Mouse (Mus musculus) CH12.LX (cell line): ENCODE data around the gene Anln. TPM values are rescaled to one million over a fixed set of nuclear protein-coding genes. Genes with fewer than 3 reads are reported as not detected.
A peak's percentile ranks its signal among the peaks of the same experiment; 100 is the strongest.

Source experiments
- DNase-seq: peaks from one replicate; pipeline ENCODE4 v3.0.0-alpha.2; 2013; ENCODE audit errors: extremely low read depth
- H3K27ac ChIP-seq: 2 replicates; pipeline ENCODE4 v1.5.1; 2012; ENCODE audit warnings: low read depth, mild to moderate bottlenecking, control low read depth, moderate library complexity; ENCODE audit not compliant: insufficient read depth
- H3K27me3 ChIP-seq: replicated peaks from 2 replicates; pipeline ENCODE3; 2012; ENCODE audit warnings: inconsistent platforms
- H3K36me3 ChIP-seq, 2 experiments: replicated peaks in 1 of 2; 2 replicates each; pipeline versions ENCODE3 to v1.6.1; 2012; ENCODE audit warnings: inconsistent platforms in 1 of 2, low read length in 1 of 2, mild to moderate bottlenecking in 1 of 2, mixed read lengths in 1 of 2, moderate library complexity in 1 of 2; ENCODE audit not compliant: control insufficient read depth in 1 of 2, insufficient read depth in 1 of 2
- H3K4me1 ChIP-seq, 2 experiments: 2 replicates each; pipeline ENCODE4 v1.6.1; 2012; ENCODE audit warnings: inconsistent platforms in 1 of 2, moderate library complexity in 1 of 2; ENCODE audit not compliant: insufficient read depth in 2 of 2, control insufficient read depth in 1 of 2
- H3K4me2 ChIP-seq: 2 replicates; pipeline ENCODE4 v1.6.1; 2012; ENCODE audit warnings: low read depth, mild to moderate bottlenecking, control low read depth; ENCODE audit not compliant: poor library complexity, insufficient read depth, severe bottlenecking
- H3K4me3 ChIP-seq, 3 experiments: fragments of 150-350 bp in 1 of 3; sonication (generic) in 1 of 3; replicated peaks in 1 of 3; 2 replicates each; pipeline versions ENCODE3 to v1.5.1; 2011 to 2012; ENCODE audit warnings: low read depth in 2 of 3, low read length in 2 of 3, mild to moderate bottlenecking in 2 of 3, moderate library complexity in 2 of 3, control low read depth in 1 of 3, improper control_type of control experiment in 1 of 3, inconsistent platforms in 1 of 3, mixed read lengths in 1 of 3; ENCODE audit not compliant: poor library complexity in 1 of 3
- H3K79me2 ChIP-seq: replicated peaks from 2 replicates; pipeline ENCODE4 v1.6.1; 2012; ENCODE audit warnings: mild to moderate bottlenecking, moderate library complexity; ENCODE audit not compliant: control insufficient read depth, poor library complexity, insufficient read depth, severe bottlenecking; ENCODE audit errors: extremely low read depth
- H3K9ac ChIP-seq: 2 replicates; pipeline ENCODE4 v1.6.1; 2012; ENCODE audit warnings: low read depth, mild to moderate bottlenecking, control low read depth, moderate library complexity; ENCODE audit not compliant: insufficient read depth
- H3K9me3 ChIP-seq: replicated peaks from 2 replicates; pipeline ENCODE3; 2012; ENCODE audit warnings: low read length, inconsistent platforms, mixed read lengths
- BHLHE40 ChIP-seq: IDR thresholded peaks from 2 replicates; pipeline ENCODE4 v1.6.1; 2011; ENCODE audit warnings: mild to moderate bottlenecking, low read depth, low read length, improper control_type of control experiment
- CHD1 ChIP-seq: IDR thresholded peaks from 2 replicates; pipeline ENCODE4 v1.6.1; 2012; ENCODE audit warnings: low read depth, low read length, improper control_type of control experiment, inconsistent platforms
- CHD2 ChIP-seq: IDR thresholded peaks from 2 replicates; pipeline ENCODE4 v1.6.1; 2011; ENCODE audit warnings: low read length, improper control_type of control experiment
- CTCF ChIP-seq, 2 experiments: IDR thresholded peaks in 1 of 2; conservative IDR thresholded peaks in 1 of 2; 2 replicates each; pipeline ENCODE4 v1.5.1; 2011 to 2012; ENCODE audit warnings: low read depth in 2 of 2, low read length in 2 of 2, improper control_type of control experiment in 1 of 2, inconsistent platforms in 1 of 2, mild to moderate bottlenecking in 1 of 2, moderate library complexity in 1 of 2
- E2F4 ChIP-seq: IDR thresholded peaks from 2 replicates; pipeline ENCODE4 v1.6.1; 2011; ENCODE audit warnings: low read depth, low read length, improper control_type of control experiment; ENCODE audit not compliant: insufficient replicate concordance
- ELF1 ChIP-seq: IDR thresholded peaks from 2 replicates; pipeline ENCODE4 v1.6.1; 2014; ENCODE audit warnings: low read depth, mild to moderate bottlenecking, inconsistent platforms, low read length, improper control_type of control experiment
- EP300 ChIP-seq: IDR thresholded peaks from 2 replicates; pipeline ENCODE4 v1.6.1; 2011; ENCODE audit warnings: low read length, improper control_type of control experiment
- ETS1 ChIP-seq: conservative IDR thresholded peaks from 2 replicates; pipeline ENCODE4 v1.6.1; 2012; ENCODE audit warnings: low read depth, mild to moderate bottlenecking, inconsistent platforms, low read length, improper control_type of control experiment, moderate library complexity
- GABPA ChIP-seq: IDR thresholded peaks from 2 replicates; pipeline ENCODE4 v1.6.1; 2012; ENCODE audit warnings: low read depth, low read length, improper control_type of control experiment, inconsistent platforms; ENCODE audit not compliant: insufficient replicate concordance
- HCFC1 ChIP-seq: IDR thresholded peaks from 2 replicates; pipeline ENCODE4 v1.6.1; 2012; ENCODE audit warnings: low read depth, mild to moderate bottlenecking, inconsistent platforms, low read length, improper control_type of control experiment
- IRF4 ChIP-seq: IDR thresholded peaks from 2 replicates; pipeline ENCODE4 v1.6.1; 2014; ENCODE audit warnings: low read depth, mild to moderate bottlenecking, inconsistent platforms, low read length, improper control_type of control experiment
- JUN ChIP-seq: IDR thresholded peaks from 2 replicates; pipeline ENCODE4 v1.6.1; 2011; ENCODE audit warnings: low read depth, mild to moderate bottlenecking, low read length, improper control_type of control experiment, moderate library complexity; ENCODE audit not compliant: insufficient read depth
- JUND ChIP-seq: conservative IDR thresholded peaks from 2 replicates; pipeline ENCODE4 v1.6.1; 2011; ENCODE audit warnings: low read depth, low read length, improper control_type of control experiment
- KAT2A ChIP-seq: IDR thresholded peaks from 2 replicates; pipeline ENCODE4 v1.6.1; 2012; ENCODE audit warnings: low read length, improper control_type of control experiment, inconsistent platforms; ENCODE audit not compliant: insufficient replicate concordance
- MAFK ChIP-seq: IDR thresholded peaks from 2 replicates; pipeline ENCODE4 v1.6.1; 2011; ENCODE audit warnings: low read length, improper control_type of control experiment; ENCODE audit not compliant: insufficient replicate concordance
- MAX ChIP-seq: IDR thresholded peaks from 2 replicates; pipeline ENCODE4 v1.6.1; 2011; ENCODE audit warnings: low read length, improper control_type of control experiment
- MAZ ChIP-seq: IDR thresholded peaks from 2 replicates; pipeline ENCODE4 v1.6.1; 2012; ENCODE audit warnings: low read depth, mild to moderate bottlenecking, inconsistent platforms, low read length, improper control_type of control experiment, moderate library complexity
- MEF2A ChIP-seq: IDR thresholded peaks from 2 replicates; pipeline ENCODE4 v1.6.1; 2014; ENCODE audit warnings: low read depth, mild to moderate bottlenecking, inconsistent platforms, low read length, improper control_type of control experiment, borderline replicate concordance
- MXI1 ChIP-seq: IDR thresholded peaks from 2 replicates; pipeline ENCODE4 v1.6.1; 2011; ENCODE audit warnings: mild to moderate bottlenecking, low read depth, low read length, improper control_type of control experiment
- MYC ChIP-seq: IDR thresholded peaks from 2 replicates; pipeline ENCODE4 v1.6.1; 2011; ENCODE audit warnings: low read depth, mild to moderate bottlenecking, improper control_type of control experiment, low read length
- NELFE ChIP-seq: IDR thresholded peaks from 2 replicates; pipeline ENCODE4 v1.6.1; 2011; ENCODE audit warnings: low read depth, low read length, improper control_type of control experiment
- NRF1 ChIP-seq: IDR thresholded peaks from 2 replicates; pipeline ENCODE4 v1.6.1; 2014; ENCODE audit warnings: low read depth, mild to moderate bottlenecking, inconsistent platforms, low read length, improper control_type of control experiment, moderate library complexity
- PAX5 ChIP-seq: IDR thresholded peaks from 2 replicates; pipeline ENCODE4 v1.6.1; 2012; ENCODE audit warnings: low read length, inconsistent platforms, mixed read lengths
- POLR2A ChIP-seq: IDR thresholded peaks from 2 replicates; pipeline ENCODE4 v1.6.1; 2011; ENCODE audit warnings: low read depth, mild to moderate bottlenecking, improper control_type of control experiment, low read length
- POLR2AphosphoS2 ChIP-seq: IDR thresholded peaks from 2 replicates; pipeline ENCODE4 v1.6.1; 2011; ENCODE audit warnings: low read depth, low read length, improper control_type of control experiment
- RAD21 ChIP-seq: IDR thresholded peaks from 2 replicates; pipeline ENCODE4 v1.6.1; 2011; ENCODE audit warnings: low read depth, mild to moderate bottlenecking, low read length, improper control_type of control experiment, moderate library complexity
- RCOR1 ChIP-seq: conservative IDR thresholded peaks from 2 replicates; pipeline ENCODE4 v1.6.1; 2012; ENCODE audit warnings: low read depth, mild to moderate bottlenecking, inconsistent platforms, low read length, improper control_type of control experiment
- SIN3A ChIP-seq: IDR thresholded peaks from 2 replicates; pipeline ENCODE4 v1.6.1; 2012; ENCODE audit warnings: low read length, improper control_type of control experiment, inconsistent platforms
- SMC3 ChIP-seq: IDR thresholded peaks from 2 replicates; pipeline ENCODE4 v1.6.1; 2011; ENCODE audit warnings: low read depth, low read length, improper control_type of control experiment
- TBP ChIP-seq: conservative IDR thresholded peaks from 2 replicates; pipeline ENCODE4 v1.6.1; 2011; ENCODE audit warnings: low read depth, low read length, improper control_type of control experiment
- TCF12 ChIP-seq: IDR thresholded peaks from 2 replicates; pipeline ENCODE4 v1.6.1; 2014; ENCODE audit warnings: low read depth, mild to moderate bottlenecking, inconsistent platforms, low read length, improper control_type of control experiment
- UBTF ChIP-seq: IDR thresholded peaks from 2 replicates; pipeline ENCODE4 v1.6.1; 2012; ENCODE audit warnings: low read depth, mild to moderate bottlenecking, inconsistent platforms, low read length, improper control_type of control experiment, moderate library complexity
- USF1 ChIP-seq: IDR thresholded peaks from 2 replicates; pipeline ENCODE4 v1.6.1; 2014; ENCODE audit warnings: low read depth, mild to moderate bottlenecking, inconsistent platforms, low read length, improper control_type of control experiment
- USF2 ChIP-seq: conservative IDR thresholded peaks from 2 replicates; pipeline ENCODE4 v1.6.1; 2011; ENCODE audit warnings: low read depth, low read length, improper control_type of control experiment
- ZC3H11A ChIP-seq: IDR thresholded peaks from 2 replicates; pipeline ENCODE4 v1.6.1; 2012; ENCODE audit warnings: low read depth, mild to moderate bottlenecking, inconsistent platforms, low read length, improper control_type of control experiment
- ZKSCAN1 ChIP-seq: IDR thresholded peaks from 2 replicates; pipeline ENCODE4 v1.6.1; 2012; ENCODE audit warnings: low read depth, inconsistent platforms, low read length, improper control_type of control experiment, borderline replicate concordance
- ZMIZ1 ChIP-seq: IDR thresholded peaks from 2 replicates; pipeline ENCODE4 v1.6.1; 2012; ENCODE audit warnings: low read depth, mild to moderate bottlenecking, inconsistent platforms, low read length, improper control_type of control experiment
- ZNF384 ChIP-seq: IDR thresholded peaks from 2 replicates; pipeline ENCODE4 v1.6.1; 2012; ENCODE audit warnings: low read depth, low read length, improper control_type of control experiment, inconsistent platforms
- dilution Hi-C: fragments of 300-500 bp; cut with MboI; formaldehyde crosslinking; loops from 2 replicates; pipeline ENCODE4 v1.14.3; 2020; ENCODE audit warnings: low sequenced_read_pairs; ENCODE audit not compliant: extremely low pct_unique_long_range_greater_than_20kb, extremely low pct_ligation_motif_present
- in situ Hi-C: fragments of 300-500 bp; cut with MboI; formaldehyde crosslinking; loops from 3 replicates; pipeline ENCODE4 v1.14.3; 2019; ENCODE audit warnings: low sequenced_read_pairs, low pct_ligation_motif_present, low pct_unique_long_range_greater_than_20kb, mixed read lengths
- polyA plus RNA-seq: library from polyadenylated mRNA; unstranded; fragments of >175 nt; gene quantifications from 2 replicates; pipeline ENCODE4 v1.2.1, GENCODE M21; 2012; ENCODE audit warnings: low read depth; ENCODE audit not compliant: insufficient read length
- total RNA-seq, 2 experiments: library from RNA; depleted of rRNA; stranded (reverse); fragments of 300-350 nt in 1 of 2; fragments of >200 nt in 1 of 2; gene quantifications; 2 replicates each; pipeline ENCODE4 v1.2.3; 2012 to 2014

The Anln gene
- total and polyA plus RNA-seq, 3 experiments, result 12.2 to 15.7 (median 12.3) TPM

GRCm38 (mm10) chr9:22324579-22324978 lies 64.4 kb downstream of the Anln start:
- no peak overlapping the region for H3K4me3 ChIP-seq
- peaks cover 0 to 30% of the 10 kb centered on the region in 2 experiments; a peak in 2 of 4 replicates for H3K4me1 ChIP-seq
- DNase-seq, result peak; percentile 65
- H3K4me2 ChIP-seq, result no peak overlapping the region
- in situ Hi-C loops (no loop called here), dilution Hi-C loops (no loop called here)
- no peaks in the 10 kb centered on the region for H3K27me3 ChIP-seq
- H3K9ac ChIP-seq, result no peak overlapping the region
- H3K36me3 ChIP-seq, result peaks cover 0 to 22% of the 10 kb centered on the region in 2 experiments
- H3K79me2 ChIP-seq, result no peaks in the 10 kb centered on the region
- no peak overlapping the region for H3K27ac ChIP-seq
- peak; percentile 81 for TF ChIP-seq BHLHE40
- no peak for TF ChIP-seq GABPA
- no peak for TF ChIP-seq JUN
- TF ChIP-seq ZMIZ1, result no peak
- TF ChIP-seq E2F4, result no peak
- TF ChIP-seq IRF4, result peak; percentile 72; the same call in 1 of the 2 replicates
- peak; percentile 74; the same call in 1 of the 2 replicates for TF ChIP-seq TCF12
- TF ChIP-seq NRF1, result no peak
- TF ChIP-seq ETS1, result peak; percentile 54; the same call in 1 of the 2 replicates
- peak; percentile 90 for TF ChIP-seq EP300
- TF ChIP-seq ZC3H11A, result no peak
- no peak for TF ChIP-seq RAD21
- no peak for TF ChIP-seq MXI1
- TF ChIP-seq MAX, result peak; percentile 93
- no peak for TF ChIP-seq KAT2A
- no peak for TF ChIP-seq MAZ
- no peak for TF ChIP-seq ZNF384
- TF ChIP-seq UBTF, result no peak
- TF ChIP-seq MYC, result peak; percentile 97
- TF ChIP-seq JUND, result peak; percentile 39; the same call in 1 of the 2 replicates
- no peak for TF ChIP-seq POLR2AphosphoS2
- TF ChIP-seq USF1, result no peak
- no peak for TF ChIP-seq USF2
- TF ChIP-seq MAFK, result peak; percentile 76; the same call in 1 of the 2 replicates
- peak; percentile 91 for TF ChIP-seq MEF2A
- no peak for TF ChIP-seq HCFC1
- no peak for TF ChIP-seq ZKSCAN1
- 0 out of 2 replicates have a peak, but pooled peaks have one; percentile 31 for TF ChIP-seq SIN3A
- TF ChIP-seq ELF1, result no peak
- no peak for TF ChIP-seq NELFE
- no peak for TF ChIP-seq CTCF (conservative IDR thresholded peaks at IDR 0.05 in 1 of 2, IDR thresholded peaks at IDR 0.05 in 1 of 2; ENCODE audit: low read depth in 2 of 2, low read length in 2 of 2)
- peak; percentile 67; the same call in 1 of the 2 replicates for TF ChIP-seq RCOR1
- TF ChIP-seq CHD1, result no peak
- no peak for TF ChIP-seq CHD2
- no peak for TF ChIP-seq POLR2A
- no peak for TF ChIP-seq TBP
- TF ChIP-seq SMC3, result no peak
- TF ChIP-seq PAX5, result no peak
- peaks cover 12% of the 10 kb centered on the region for H3K9me3 ChIP-seq
